Mouse (Mus musculus): ENCODE data around the gene Hoxa10.

DNA sequence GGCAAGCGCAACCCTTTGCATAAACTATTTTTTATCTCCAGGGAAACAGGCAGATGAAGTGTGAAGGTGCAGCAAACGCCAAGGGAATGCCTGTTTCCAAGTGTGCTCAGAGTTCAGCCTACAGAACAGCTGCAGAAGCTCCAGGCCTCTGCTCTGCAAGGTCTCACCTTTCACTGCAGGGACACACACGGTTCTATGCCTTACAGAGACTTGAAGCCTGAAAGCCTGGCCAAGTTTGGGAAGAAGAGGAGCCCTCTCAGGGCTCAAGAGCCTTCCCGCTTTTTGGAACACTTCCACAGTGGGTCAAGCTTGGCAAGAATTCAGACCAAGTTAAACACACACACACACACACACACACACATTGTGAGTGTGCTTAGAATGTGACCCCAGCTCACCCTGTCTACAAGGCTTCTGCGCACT, 51.5 kb downstream of the Hoxa10 start:
- TF ChIP-seq POLR2AphosphoS5 (IDR thresholded peaks at IDR 0.05; ENCODE audit: insufficient replicate concordance, low read depth, low read length) = no peak
- no peak for TF ChIP-seq GATA1 (IDR thresholded peaks at IDR 0.05; ENCODE audit: borderline replicate concordance, low read length)
- TF ChIP-seq CTCF (IDR thresholded peaks at IDR 0.05; ENCODE audit: low read depth, low read length) = no peak
- no peak for TF ChIP-seq TAL1 (conservative IDR thresholded peaks at IDR 0.05; ENCODE audit: low read depth, low read length)
